Mouse (Mus musculus) hindbrain, embryonic 15.5 days (tissue): Measurements from ENCODE around the gene Gcnt1. TPM values are rescaled to one million over a fixed set of nuclear protein-coding genes. Genes with fewer than 3 reads are reported as not detected.

Experiments
- ATAC-seq: fragments of 200-750 bp; cut with Nextera tagmentation; 2 replicates; pipeline ENCODE4 v1.8.0; 2017; ENCODE audit warnings: low read depth, moderate number of reproducible peaks, moderate TSS enrichment; ENCODE audit not compliant: low FRiP score
- H3K27ac ChIP-seq: fragments of 300-500 bp; sonication (generic); replicated peaks from 2 replicates; pipeline ENCODE4 v1.5.1; 2015; ENCODE audit warnings: mild to moderate bottlenecking, inconsistent platforms
- H3K27me3 ChIP-seq: fragments of 300-500 bp; sonication (generic); 2 replicates; pipeline ENCODE4 v1.6.1; 2015; ENCODE audit warnings: control low read depth, inconsistent platforms
- H3K36me3 ChIP-seq: fragments of 300-500 bp; sonication (generic); 2 replicates; pipeline ENCODE4 v1.6.1; 2015; ENCODE audit warnings: control low read depth, inconsistent platforms
- H3K4me1 ChIP-seq: fragments of 300-500 bp; sonication (generic); replicated peaks from 2 replicates; pipeline ENCODE4 v1.6.1; 2015; ENCODE audit warnings: control low read depth, inconsistent platforms
- H3K4me2 ChIP-seq: fragments of 300-500 bp; sonication (generic); 2 replicates; pipeline ENCODE4 v1.6.1; 2015; ENCODE audit warnings: moderate library complexity, mild to moderate bottlenecking, inconsistent platforms
- H3K4me3 ChIP-seq: fragments of 300-500 bp; sonication (generic); 2 replicates; pipeline ENCODE4 v1.5.1; 2015; ENCODE audit warnings: mild to moderate bottlenecking, inconsistent platforms
- H3K9ac ChIP-seq: fragments of 300-500 bp; sonication (generic); 2 replicates; pipeline ENCODE4 v1.6.1; 2015; ENCODE audit warnings: inconsistent platforms
- H3K9me3 ChIP-seq: fragments of 300-500 bp; sonication (generic); 2 replicates; pipeline ENCODE4 v1.6.1; 2016; ENCODE audit warnings: control low read depth, inconsistent platforms
- WGBS: fragments of 180-500 bp; shearing (Covaris S2); methylation state at CpG from one replicate; pipeline ENCODE4 v1.1.7; 2015; 5-methylcytosine and 5-hydroxymethylcytosine counted together
- polyA plus RNA-seq: library from polyadenylated mRNA; unstranded; fragments of >200 nt; fragmentation: Nextera tagmentation; extraction: Ambion mirVana; gene quantifications from 2 replicates; pipeline ENCODE4 v1.2.1, GENCODE M21; 2015

The Gcnt1 gene
- polyA plus RNA-seq, 1 experiment from 2014 or later: 0.71 TPM

DNA sequence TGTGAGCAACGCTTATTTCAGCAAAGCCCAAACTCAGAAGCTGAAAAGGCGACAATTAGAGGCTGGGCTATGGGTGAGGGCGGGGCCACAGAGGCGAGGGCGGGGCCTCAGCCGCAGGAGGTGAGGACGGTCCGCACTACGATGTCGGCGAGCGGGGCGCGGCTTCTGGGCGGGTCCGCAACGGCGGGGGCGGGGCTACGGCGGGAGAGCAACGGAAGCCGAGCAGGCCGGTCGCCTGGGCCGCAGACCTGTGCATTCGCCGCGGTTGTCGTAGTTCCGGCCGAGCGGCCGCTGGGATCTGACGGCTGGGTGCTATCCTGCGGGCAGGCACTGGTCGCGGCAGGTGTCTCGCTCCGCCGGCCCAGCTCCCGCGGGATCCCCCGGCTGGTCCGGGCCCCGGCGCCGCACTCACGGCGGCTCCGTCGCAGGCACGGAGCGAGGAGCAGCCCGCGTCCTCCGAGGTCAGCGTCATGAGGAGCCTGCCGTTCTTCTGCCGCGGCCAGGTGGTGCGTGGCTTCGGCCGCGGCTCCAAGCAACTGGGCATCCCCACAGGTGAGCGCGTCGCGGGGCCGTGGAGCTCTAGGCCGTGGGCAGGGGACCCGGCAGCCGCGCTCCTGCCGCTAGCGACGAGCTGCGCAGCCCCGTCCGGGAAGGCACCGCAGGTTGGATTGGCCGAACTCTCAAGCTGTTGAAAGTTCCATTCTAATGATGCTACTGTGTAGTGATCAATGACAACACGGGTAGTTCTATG is 21.4 kb upstream of the Gcnt1 start, which contains the start of gene Rfk:
Gene Rfk, plus strand, starts transcription at position 203 of the 751 bp plus-strand sequence.
- ATAC-seq: peak; percentile 99
- Histone ChIP-seq H3K36me3 (peaks cover 19% of the 10 kb centered on the region; the same call in 1 of the 2 replicates), H3K27ac (peak within 1 kb of the TSS; percentile 69), H3K9me3 (no peaks in the 10 kb centered on the region), H3K27me3 (peaks cover 5% of the 10 kb centered on the region; the same call in 1 of the 2 replicates), H3K4me2 (peak within 1 kb of the TSS; percentile 58), H3K9ac (peak within 1 kb of the TSS; percentile 81), H3K4me3 (peak within 1 kb of the TSS; percentile 67), H3K4me1 (peaks cover 18% of the 10 kb centered on the region)
- under 1% methylated on average over 83 of the region's 83 CpGs for WGBS

DNA sequence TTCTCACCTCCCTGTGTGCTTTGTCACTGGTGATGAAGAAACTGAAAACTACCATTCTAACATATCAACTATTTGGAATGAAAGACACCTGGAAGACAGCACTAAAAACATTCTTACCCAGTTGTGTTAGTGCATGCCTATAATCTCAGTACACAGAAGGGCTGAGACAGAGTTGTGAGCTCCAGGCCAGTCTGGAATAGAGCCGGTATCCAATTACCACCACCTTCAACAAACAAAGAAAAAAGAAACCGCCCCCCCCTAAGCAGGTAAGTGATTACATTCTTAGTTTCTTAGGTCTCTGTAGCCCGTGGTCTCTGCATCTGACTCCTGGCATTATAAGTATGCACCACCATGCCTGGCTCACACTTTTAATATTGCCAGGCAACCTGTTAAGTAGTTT is 20.2 kb upstream of the Gcnt1 start:
- WGBS: 31% methylated on average over 3 of the region's 3 CpGs
- Histone ChIP-seq H3K4me2 (no peak overlapping the region; the same call in 1 of the 2 replicates), H3K9me3 (no peaks in the 10 kb centered on the region), H3K4me3 (no peak overlapping the region), H3K36me3 (peaks cover 8% of the 10 kb centered on the region; the same call in 1 of the 2 replicates), H3K9ac (no peak overlapping the region), H3K4me1 (peaks cover 18% of the 10 kb centered on the region), H3K27ac (no peak overlapping the region), H3K27me3 (peaks cover 5% of the 10 kb centered on the region; the same call in 1 of the 2 replicates)
- no peak for ATAC-seq

DNA sequence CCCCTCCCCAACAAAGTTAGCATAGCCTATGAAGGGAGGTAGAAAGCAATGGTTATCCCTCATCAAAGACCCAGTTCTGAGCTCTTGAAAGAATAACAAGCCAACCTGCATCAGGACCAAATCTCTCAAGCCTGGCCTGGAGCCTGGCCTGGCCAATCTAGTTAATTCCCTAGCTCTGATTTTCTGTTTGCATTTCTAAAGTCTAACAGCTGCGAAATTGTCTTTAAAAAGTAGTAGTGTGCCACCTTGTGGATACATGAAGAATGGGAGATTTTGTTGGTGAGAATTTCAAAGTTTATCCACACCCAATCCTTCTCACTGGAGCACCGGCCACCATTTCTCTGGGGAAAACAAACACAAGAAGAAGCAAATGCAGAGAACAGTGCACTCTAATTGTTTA is 15.8 kb upstream of the Gcnt1 start:
- no peak overlapping the region for H3K4me2 ChIP-seq
- peaks cover 9% of the 10 kb centered on the region for H3K4me1 ChIP-seq
- no peaks in the 10 kb centered on the region for H3K9me3 ChIP-seq
- H3K27me3 ChIP-seq: peaks cover 5% of the 10 kb centered on the region; the same call in 1 of the 2 replicates
- ATAC-seq: 0 out of 2 replicates have a peak, but pooled peaks have one; percentile 17
- H3K27ac ChIP-seq: no peak overlapping the region
- H3K36me3 ChIP-seq: no peaks in the 10 kb centered on the region
- no peak overlapping the region for H3K4me3 ChIP-seq
- WGBS: 16% methylated on average over 2 of the region's 2 CpGs
- no peak overlapping the region for H3K9ac ChIP-seq

DNA sequence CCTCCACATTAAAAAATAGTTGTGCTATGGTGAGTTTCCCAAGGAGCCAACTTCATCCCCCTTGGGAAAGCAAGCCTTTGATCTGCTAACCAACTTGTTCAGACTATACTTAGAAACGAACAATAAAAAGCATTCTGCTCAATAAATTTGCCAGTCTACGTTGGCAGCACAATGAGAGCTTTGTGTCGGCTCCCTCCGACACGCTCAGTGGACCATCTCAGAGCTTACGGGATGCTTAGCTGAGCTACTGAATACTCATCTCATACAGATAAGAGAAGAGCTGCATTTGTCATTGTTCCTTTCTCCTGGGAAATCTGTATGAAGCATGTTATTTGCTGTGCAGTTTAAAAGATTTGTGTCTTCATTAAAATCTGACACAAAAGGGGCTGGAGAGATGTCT is 13.8 kb upstream of the Gcnt1 start:
- no peaks in the 10 kb centered on the region for H3K9me3 ChIP-seq
- no peaks in the 10 kb centered on the region for H3K36me3 ChIP-seq
- peaks cover 5% of the 10 kb centered on the region; the same call in 1 of the 2 replicates for H3K4me1 ChIP-seq
- H3K27me3 ChIP-seq: no peaks in the 10 kb centered on the region
- H3K4me2 ChIP-seq: peak overlapping the region; percentile 2; the same call in 1 of the 2 replicates
- WGBS: 16% methylated on average over 6 of the region's 6 CpGs
- no peak for ATAC-seq
- no peak overlapping the region for H3K9ac ChIP-seq
- no peak overlapping the region for H3K27ac ChIP-seq
- H3K4me3 ChIP-seq: no peak overlapping the region

DNA sequence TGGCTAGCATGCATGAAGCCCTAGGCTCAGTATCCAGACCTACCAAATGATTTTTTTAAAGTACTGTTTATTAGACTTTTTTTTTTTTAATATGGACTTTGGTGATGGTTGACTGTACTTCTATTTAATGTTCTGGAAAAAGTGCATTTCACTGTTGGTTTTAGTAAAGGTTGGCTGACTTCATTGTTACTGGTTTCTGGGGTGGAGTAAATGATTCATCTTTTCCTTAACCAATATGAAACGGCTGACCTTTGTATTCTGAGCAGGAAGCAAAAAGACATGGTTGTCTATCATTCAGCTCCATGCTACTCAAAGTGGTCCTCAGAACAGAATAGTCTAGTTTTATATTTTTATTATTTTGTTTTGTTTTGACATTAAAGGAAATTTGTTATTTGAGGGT is 12.8 kb upstream of the Gcnt1 start:
- WGBS: 43% methylated on average over 1 of the region's 1 CpGs
- H3K27ac ChIP-seq: no peak overlapping the region

DNA sequence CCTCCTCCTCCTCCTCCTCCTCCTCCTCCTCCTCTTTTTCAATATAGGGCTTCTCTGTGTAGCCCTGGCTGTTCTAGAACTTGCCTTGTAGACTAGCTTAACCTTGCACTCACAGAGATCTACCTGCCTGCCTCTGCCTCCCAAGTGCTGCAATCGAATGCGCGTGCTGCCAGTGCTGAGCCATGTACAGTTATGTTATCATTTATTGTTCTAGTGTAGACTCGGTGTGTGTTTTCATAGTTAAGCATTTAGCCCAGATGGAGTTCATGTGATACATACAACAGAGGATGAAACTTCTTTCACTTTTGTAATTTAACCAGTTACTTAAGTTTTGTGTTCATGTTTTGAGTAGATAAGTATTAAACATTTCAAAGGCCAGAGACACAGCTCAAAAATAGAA is 12.4 kb upstream of the Gcnt1 start:
- H3K9me3 ChIP-seq: no peaks in the 10 kb centered on the region
- no peak overlapping the region for H3K27ac ChIP-seq
- H3K36me3 ChIP-seq: no peaks in the 10 kb centered on the region
- no peak for ATAC-seq
- H3K9ac ChIP-seq: no peak overlapping the region
- H3K4me3 ChIP-seq: no peak overlapping the region
- no peak overlapping the region for H3K4me2 ChIP-seq
- H3K27me3 ChIP-seq: no peaks in the 10 kb centered on the region
- H3K4me1 ChIP-seq: peaks cover 5% of the 10 kb centered on the region; the same call in 1 of the 2 replicates
- 96% methylated on average over 4 of the region's 4 CpGs for WGBS

More for the DNA sequence above, 12.8 kb upstream of the Gcnt1 start:
- no peak overlapping the region for H3K4me2 ChIP-seq
- H3K27me3 ChIP-seq: no peaks in the 10 kb centered on the region
- H3K9ac ChIP-seq: no peak overlapping the region
- peaks cover 5% of the 10 kb centered on the region; the same call in 1 of the 2 replicates for H3K4me1 ChIP-seq
- no peaks in the 10 kb centered on the region for H3K9me3 ChIP-seq
- no peak overlapping the region for H3K4me3 ChIP-seq
- no peaks in the 10 kb centered on the region for H3K36me3 ChIP-seq
- ATAC-seq: no peak

DNA sequence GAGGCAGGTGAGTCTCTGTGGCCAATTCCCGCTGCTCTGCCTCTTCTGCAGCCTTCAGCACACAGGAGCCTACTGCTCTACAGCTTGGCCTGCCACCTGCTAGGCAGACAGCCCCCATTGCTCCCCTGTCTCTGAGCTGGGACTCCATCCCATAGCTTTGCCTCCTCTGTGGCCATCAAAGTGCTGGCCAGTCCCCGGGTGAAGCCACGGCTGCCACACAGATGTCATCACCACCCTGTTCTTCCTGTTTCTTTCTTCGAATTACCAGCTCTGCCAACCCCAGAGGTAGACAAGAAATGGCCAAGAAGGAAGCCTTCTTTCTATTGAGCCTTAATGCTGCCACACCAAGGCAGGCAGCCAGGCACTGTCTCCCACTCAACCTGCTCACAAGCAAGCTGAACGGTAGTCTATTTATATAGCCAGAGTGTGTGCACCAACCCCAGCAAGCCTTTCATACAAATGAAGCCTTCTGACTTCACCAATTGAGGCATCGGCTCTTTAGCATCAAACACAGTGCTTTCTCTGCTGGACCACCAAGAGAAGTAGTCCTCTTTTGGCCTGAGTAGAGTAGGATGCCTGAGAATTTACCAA is 10.3 kb upstream of the Gcnt1 start:
- no peaks in the 10 kb centered on the region for H3K9me3 ChIP-seq
- no peak overlapping the region for H3K27ac ChIP-seq
- H3K9ac ChIP-seq: no peak overlapping the region
- H3K27me3 ChIP-seq: no peaks in the 10 kb centered on the region
- ATAC-seq: no peak
- H3K4me2 ChIP-seq: no peak overlapping the region
- no peak overlapping the region for H3K4me3 ChIP-seq
- peaks cover 5% of the 10 kb centered on the region; the same call in 1 of the 2 replicates for H3K4me1 ChIP-seq
- 92% methylated on average over 6 of the region's 6 CpGs for WGBS
- no peaks in the 10 kb centered on the region for H3K36me3 ChIP-seq

DNA sequence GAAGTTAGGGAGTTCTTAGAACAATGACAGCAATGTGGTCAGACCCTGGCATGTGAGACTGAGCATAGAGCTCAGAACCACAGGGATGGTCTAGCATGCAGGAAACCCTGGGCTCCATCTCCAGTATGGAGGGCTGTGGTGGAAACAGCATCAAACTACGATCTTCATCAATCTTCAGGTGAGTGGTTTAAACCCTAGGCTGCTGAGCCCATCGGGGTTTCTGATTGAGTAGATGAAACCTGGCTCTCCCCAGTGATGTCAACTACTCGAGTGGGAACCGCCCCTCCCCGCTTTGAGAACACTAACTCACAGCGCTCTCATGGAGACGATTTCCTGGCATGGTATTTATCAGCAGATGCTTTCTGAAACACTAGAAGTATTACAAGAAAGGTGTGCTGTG is 7.9 kb upstream of the Gcnt1 start:
- no peak overlapping the region for H3K27ac ChIP-seq
- no peak overlapping the region for H3K4me2 ChIP-seq
- H3K27me3 ChIP-seq: no peaks in the 10 kb centered on the region
- H3K9me3 ChIP-seq: no peaks in the 10 kb centered on the region
- ATAC-seq: no peak
- no peaks in the 10 kb centered on the region for H3K36me3 ChIP-seq
- H3K9ac ChIP-seq: no peak overlapping the region
- H3K4me3 ChIP-seq: no peak overlapping the region
- H3K4me1 ChIP-seq: no peaks in the 10 kb centered on the region
- WGBS: 79% methylated on average over 7 of the region's 7 CpGs

DNA sequence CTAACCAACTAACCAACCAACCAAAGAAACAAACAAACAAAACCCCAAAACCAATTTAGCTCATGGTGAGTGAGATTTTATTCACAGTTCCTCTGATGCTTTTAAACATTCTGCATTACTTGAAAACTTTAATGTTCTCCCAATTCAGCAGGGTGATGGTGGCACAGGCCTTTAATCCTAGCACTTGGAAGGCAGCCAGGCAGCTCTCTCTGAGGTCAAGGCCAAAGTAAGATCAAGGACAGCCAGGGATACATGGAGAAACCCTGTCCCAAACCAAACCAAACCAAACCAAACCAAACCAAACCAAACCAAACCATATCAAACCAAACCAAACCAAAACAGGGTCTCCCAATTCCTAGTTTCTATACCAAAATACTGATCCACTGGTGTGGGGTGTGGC is 6.2 kb upstream of the Gcnt1 start:
- Histone ChIP-seq H3K9me3 (no peaks in the 10 kb centered on the region), H3K36me3 (no peaks in the 10 kb centered on the region), H3K4me3 (no peak overlapping the region), H3K9ac (no peak overlapping the region), H3K27ac (no peak overlapping the region), H3K4me2 (no peak overlapping the region), H3K4me1 (no peaks in the 10 kb centered on the region), H3K27me3 (no peaks in the 10 kb centered on the region)
- no peak for ATAC-seq

DNA sequence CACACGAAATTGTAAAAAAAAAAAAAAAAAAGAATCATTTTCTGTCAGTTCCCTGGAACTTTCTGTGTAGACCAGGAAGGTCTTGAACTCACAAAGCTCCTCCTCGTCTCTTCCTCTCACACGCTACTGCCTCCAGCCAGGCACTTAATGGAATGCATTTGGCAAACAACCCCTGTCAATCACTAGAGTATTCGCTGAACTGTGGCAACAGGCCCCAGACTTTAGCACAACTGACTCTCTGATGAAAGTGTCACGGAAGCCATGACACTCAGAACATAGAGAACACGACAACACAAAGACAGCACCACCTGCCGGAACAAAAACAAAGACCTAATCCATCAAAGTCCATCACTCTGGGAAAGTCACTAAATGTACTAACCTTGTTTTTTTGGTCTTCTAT is 3.1 kb downstream of the Gcnt1 start:
- Histone ChIP-seq H3K9ac (no peak overlapping the region), H3K4me2 (no peak overlapping the region), H3K4me3 (no peak overlapping the region), H3K4me1 (no peaks in the 10 kb centered on the region), H3K36me3 (no peaks in the 10 kb centered on the region), H3K27ac (no peak overlapping the region), H3K27me3 (no peaks in the 10 kb centered on the region), H3K9me3 (no peaks in the 10 kb centered on the region)
- ATAC-seq: no peak
- WGBS: 42% methylated on average over 7 of the region's 7 CpGs

DNA sequence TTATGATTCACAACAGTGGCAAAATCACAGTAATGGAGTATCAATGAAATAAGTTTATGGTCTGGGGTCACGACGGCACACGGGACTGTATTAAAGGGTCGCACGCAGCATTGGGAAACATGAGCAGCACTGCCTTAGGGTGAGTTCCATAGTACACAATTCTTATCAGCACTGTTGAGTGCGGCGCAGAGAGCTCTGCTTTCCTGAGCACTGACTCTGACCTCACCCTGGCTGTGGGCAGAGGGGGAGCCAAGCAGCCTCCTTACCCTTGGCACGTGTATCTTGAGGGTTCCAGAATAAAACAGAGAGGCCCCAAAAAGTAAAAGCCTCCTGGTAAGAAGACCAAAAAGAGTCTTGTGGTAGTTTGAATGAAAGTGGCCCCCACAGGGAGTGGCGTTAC is 4.1 kb downstream of the Gcnt1 start:
- no peak for ATAC-seq

DNA sequence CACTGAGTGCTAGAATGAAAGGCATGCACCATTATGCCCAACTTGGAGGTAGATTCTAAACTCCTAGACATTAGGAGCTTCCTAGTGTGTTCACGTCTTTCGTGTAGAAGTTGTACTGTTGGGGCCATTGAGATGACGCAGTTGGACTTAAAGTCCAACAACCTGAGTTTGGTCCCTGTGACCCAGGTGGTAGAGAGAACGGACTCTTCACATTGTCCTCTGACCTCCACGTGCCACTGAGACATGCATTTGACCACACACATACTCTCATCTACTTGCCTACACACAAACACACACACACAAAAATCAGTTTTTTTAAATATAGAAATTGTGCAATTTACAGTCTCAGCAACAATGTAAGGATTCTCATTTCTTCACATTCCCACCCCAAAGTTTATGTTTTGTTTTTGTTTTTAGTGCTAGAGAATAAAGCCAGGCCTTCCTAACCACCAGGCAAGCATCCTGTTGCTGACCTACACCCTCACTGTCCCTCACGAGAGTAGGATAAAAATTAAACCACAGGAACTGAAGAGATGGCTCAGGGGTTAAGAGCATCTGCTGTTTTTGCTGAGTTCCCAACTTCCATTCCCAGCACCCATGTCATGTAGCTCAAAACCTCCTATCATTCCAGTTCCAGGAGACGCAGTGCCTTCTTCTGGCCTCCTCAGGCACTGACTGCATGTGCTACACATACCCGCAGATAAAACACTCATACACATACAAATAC is 6.1 kb downstream of the Gcnt1 start:
- no peak overlapping the region for H3K9ac ChIP-seq
- no peaks in the 10 kb centered on the region for H3K9me3 ChIP-seq
- no peak overlapping the region for H3K4me2 ChIP-seq
- ATAC-seq: no peak
- WGBS: 94% methylated on average over 8 of the region's 8 CpGs
- H3K4me1 ChIP-seq: no peaks in the 10 kb centered on the region
- no peaks in the 10 kb centered on the region for H3K36me3 ChIP-seq
- H3K4me3 ChIP-seq: no peak overlapping the region
- H3K27ac ChIP-seq: no peak overlapping the region
- no peaks in the 10 kb centered on the region for H3K27me3 ChIP-seq

More for the DNA sequence above, 4.1 kb downstream of the Gcnt1 start:
- no peak overlapping the region for H3K27ac ChIP-seq
- WGBS: 93% methylated on average over 9 of the region's 9 CpGs
- H3K4me1 ChIP-seq: no peaks in the 10 kb centered on the region
- no peaks in the 10 kb centered on the region for H3K9me3 ChIP-seq
- H3K4me3 ChIP-seq: no peak overlapping the region
- no peak overlapping the region for H3K9ac ChIP-seq
- H3K36me3 ChIP-seq: no peaks in the 10 kb centered on the region
- no peak overlapping the region for H3K4me2 ChIP-seq
- no peaks in the 10 kb centered on the region for H3K27me3 ChIP-seq
